Mouse (Mus musculus) T-cell, adult 2 months (primary cell): ENCODE measurements at regions not wholly inside any gene's neighbourhood (a gene's known extent, or its start where the extent isn't known, plus 50 kb on each side); places are given as distances from the start of the nearest gene placed in this dataset.

ENCODE experiments used
- DNase-seq: peaks from one replicate; pipeline ENCODE4 v3.0.0; 2022; ENCODE audit warnings: low spot score

DNA sequence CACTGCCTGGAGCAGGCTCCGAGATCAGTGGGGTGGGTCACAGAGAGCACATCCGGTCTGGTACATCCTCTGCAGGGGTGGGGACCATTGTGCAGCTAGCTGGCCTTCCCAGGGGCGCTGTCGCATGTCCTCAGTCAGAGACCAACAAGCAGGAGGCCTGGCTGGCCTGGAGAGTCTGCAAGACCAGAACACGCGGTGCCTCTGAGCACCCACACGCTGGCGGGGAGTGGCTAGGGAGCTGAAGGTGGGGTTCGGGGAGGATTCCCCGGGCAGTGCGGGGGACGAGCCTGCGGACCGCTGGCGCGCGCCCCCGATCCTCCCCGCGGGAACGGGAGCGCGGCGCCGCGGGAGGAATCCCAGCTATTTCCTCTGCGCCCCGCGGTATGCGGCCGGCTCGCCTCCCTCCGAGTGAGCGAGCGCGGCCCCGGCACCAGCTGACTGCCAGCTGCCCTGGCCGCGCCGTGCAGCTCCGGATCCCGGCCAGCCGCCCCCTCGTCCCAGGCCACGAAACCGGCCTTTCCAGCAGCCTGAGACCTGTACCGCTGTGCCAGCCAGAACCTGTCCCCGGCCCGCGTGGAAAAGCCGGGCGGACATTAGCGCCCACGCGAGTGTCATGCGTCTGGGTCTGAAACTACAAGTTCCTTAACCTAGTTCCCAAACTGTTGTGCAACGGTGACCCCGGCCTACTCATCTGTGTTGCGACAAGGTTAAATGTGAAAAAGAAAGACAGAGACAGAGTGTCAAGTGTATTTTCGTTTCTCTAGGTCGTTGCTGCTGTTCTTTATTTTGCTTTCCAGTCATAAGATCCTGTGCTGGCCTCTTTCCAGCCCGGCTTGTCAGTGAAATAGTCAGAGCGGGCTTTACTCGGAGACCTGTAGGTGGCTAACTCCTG lies 61.2 kb downstream of the Pkdcc start:
- peak; percentile 37 for DNase-seq

DNA sequence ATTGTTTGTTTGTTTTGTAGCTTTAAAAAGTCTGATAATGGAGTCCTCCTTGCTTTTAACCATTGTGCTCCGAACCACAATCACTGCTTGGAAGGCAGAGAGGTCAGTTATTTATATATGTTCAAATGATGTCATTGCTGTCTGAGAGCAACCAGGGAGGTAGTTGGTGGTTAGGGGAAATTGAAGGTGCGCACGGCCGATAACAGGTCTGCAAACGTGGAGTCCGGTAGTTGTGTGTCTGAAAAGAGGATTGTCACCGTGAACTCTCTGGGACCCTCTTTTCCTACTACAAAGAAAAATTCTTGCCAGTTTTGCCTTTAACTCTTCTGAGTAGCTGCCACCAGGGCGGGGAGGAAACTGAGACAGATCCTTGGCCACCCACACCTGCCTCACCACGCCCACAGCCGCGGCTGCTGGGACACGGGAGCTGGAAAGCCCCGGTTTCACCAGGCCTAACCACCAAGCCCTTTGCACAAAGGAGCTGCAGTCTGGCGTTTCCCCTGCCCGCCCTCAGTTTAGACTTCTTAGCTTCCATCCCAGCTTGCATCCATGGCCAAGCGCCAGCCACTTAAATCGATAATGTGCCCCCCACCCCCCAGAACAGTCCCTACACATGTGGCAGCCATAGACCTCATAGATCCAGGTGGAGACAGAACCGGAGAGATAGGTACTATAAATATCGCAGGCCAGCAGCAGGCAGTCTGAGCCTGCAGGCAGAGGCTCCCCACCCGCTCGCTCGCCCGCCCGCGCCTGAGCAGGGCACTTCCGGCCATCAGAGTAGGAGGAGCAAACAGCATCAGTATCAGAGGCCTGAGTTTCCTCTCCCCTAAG lies 62.2 kb downstream of the Pkdcc start:
- DNase-seq, result peak; percentile 89

DNA sequence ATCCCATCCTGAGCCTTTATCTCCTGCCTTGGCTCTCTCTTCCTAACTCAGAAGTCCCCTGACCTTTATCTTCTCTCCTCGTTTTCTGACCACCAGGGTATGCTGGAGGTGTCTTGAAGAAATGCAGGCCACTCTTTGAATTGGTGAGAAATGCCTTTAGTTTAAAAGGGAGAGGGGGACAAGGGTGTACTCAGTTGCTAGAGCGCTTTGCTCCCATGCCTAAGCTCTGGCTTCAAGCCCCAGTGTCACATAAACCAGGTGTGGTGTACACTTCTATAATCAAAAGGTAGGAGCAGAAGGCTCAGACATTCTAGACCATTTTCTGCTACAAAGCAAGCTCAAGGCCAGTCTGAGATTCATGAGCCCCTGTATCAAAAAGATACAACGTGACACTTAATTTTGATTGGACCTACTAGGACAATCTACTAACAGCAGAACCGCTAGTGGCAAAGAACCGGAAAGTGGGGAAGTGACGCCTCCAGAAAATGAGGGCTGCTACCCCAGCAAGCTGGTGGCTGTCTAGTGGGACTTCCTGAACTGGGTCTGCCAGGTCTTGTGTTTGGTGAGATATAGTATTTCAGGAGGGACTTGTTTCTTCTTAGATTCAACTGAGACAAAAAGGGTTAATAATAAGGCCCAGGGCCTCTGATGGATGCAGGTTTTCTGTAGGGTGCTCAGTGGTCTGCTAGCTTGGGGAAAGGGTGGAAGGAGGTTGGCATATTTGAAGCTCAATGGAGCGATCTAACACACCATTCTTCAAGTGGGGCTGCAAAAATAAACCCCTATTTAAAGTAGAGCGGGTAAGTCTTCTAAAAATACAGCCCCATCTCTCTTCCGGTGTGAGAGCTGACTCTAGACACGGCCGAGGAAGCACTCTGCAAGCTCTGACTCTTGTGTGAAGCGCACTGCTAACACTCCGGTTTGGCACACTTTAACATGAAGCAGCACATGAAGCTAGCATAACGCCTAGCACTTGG lies 63.1 kb downstream of the Pkdcc start:
- peak; percentile 52 for DNase-seq

DNA sequence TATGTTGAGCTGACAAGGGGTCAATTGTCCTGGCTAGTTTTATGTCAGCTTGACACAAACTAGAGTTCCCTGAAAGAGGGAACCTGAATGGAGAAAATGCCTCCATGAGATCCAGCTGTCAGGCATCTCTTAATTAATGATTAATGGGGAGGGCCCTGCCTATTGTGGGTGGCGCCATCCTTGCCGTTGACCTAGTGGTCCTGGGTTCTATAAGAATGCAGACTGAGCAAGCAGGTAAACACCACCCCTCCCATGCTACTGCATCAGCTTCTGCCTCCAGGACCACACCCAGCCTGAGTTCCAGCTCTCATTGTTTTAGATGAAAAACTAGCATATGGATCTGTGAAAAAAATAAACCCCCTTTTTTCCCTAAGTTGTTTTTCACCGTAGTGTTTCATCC lies 67.4 kb upstream of the Eml4 start:
- no peak for DNase-seq

DNA sequence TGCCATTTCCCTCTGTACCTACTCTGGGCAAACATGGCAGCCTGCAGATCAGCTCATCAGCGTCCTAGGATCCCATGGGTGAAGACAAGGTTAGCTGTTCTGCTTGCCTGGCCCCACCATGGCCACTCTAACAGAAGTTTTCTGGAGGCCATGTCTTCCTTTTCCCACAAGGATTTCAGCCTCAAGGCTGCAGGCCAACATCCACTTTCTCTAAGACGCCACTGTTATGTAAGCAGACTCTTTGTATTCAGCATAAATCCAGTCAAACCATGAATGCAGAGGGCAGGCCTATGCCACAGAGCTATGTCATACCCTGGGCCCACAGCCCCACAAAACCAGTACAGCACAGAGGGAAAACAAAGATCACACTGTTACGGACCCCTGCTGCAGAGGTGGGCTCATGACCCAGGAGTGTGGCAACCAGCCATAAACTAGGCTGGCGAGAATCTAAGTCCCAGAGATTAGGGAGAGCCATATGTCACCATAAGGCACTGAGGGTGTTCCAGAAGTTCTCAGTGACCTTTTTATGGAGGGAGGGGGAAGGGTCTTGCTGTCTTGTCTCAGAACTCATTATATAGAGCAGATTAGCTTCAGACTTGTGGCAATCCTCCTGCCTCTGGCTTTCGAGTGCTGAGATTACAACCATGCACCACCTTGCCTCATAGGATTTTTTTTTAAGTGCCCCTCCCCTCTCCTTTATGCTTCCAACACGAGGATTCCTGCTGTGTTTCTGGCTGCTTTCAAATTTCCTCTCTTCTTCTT lies 63.2 kb upstream of the Eml4 start:
- no peak for DNase-seq

- DNase-seq, result no peak
Measured at GRCm38 (mm10) chr17:83288143-83288492, 62.6 kb upstream of the Eml4 start.

DNA sequence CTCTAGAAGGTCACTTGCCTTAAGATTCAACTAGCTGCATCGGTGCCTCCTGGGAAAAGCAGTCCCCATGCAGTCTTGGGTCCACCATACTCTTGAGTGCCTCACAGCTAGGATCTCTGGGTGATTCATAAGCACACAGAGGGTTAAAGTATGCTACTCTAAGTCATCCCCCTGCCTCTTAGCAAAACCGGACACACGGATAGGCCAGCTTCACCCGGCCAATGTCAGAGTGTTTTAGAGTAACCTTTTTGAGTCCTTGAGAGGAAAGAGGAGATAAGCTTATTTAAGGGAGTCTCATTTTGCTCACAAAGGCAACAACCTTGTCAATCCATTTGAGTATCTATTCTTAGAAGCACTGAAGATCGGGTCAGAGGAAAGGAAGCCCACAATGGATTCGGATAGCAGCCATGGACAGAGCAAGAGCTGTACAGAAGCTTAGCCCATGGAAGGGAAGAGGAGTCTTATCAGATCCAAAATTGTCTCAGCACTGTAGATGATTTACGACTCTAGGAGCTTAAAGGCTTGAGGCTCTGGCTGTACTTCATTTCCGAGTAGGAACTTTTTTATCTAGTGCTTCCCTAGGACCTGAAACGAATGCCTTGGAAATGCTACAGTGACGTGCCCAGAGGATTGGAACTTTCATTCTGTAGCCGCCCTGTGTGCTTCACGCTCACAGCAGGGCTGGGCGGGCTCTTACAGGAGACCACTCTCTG lies 55.0 kb upstream of the Eml4 start:
- DNase-seq, result no peak

DNA sequence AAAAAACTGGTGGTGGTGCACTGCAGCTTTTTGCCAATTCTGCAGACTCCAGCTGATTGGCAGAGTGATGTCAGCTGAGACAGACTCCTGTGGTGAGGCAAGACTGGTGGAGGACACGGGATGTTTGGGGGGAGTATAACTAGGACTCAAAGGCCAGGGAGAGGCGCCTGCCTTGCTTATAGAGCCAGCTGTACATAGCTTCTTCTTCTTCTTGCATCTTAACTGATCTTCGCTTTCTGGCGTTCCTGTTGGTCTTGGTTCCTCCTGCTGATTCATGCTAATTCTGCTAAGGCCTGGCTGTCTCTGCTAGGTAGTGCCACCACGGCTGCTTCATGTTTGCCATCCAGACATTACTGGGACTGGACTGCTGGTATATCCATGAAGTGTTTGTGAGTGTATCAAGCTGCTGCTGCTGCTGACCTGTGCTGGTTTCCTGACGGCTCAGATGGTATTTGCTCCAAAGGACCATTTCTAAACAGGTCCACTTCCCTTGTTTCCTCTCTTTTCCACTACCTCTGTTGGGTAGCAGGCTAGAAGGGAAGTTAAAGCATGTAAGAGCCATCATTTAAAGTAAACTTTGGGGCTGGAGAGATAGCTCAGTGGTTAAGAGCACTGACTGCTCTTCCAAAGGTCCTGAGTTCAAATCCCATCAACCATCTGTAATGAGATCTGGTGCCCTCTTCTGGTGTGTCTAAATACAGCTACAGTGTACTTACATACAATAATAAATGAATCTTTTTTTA lies 53.2 kb upstream of the Eml4 start:
- no peak for DNase-seq
